Mouse (Mus musculus) cerebellum, postnatal 14 days (tissue): ENCODE results near the gene Lypd6b.

Source experiments
- DNase-seq, 2 experiments: peaks; one replicate each; pipeline ENCODE4 v3.0.0; 2021; ENCODE audit warnings: mixed read lengths in 2 of 2

Lypd6b gene

DNA sequence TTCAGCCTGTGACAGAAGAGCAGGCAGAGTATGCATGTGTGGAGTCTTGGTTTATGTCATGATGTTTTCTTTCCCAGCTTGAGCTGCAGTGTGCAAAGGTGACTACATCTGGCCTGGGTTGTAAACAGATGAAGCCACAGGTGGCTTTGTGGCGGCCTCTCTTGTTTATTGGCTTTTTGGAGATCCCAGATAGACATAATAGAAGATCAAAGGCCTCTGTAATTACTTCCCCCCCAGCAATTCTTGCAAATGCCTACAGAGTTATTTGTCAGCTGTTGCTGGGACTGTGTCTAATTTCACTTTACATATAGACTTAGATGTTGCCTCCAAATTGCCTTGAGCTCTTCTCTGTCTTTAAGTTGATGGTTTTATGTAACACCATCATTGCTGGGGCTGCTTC is 38.1 kb downstream of the Lypd6b start:
- no peak for DNase-seq

DNA sequence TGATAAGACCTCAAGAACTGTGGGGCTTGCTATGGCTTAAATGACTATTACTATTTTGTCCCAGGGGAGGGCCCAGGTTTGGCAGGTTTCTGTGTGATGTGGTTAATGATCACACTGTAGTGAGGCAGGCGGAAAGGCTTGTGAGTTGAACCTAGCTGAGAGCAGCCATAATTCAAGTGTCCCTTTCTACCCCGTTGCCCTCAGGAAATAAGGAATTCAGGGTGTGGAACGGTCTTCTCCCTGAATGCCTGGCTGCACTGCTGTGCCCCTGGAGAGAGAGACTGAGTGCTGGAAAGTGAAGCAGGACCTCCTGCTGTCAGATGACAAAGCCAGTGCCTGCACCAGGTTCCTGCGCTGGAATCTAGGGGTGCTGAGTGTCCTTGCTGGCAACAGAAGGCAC is 40.3 kb downstream of the Lypd6b start:
- DNase-seq: no peak

DNA sequence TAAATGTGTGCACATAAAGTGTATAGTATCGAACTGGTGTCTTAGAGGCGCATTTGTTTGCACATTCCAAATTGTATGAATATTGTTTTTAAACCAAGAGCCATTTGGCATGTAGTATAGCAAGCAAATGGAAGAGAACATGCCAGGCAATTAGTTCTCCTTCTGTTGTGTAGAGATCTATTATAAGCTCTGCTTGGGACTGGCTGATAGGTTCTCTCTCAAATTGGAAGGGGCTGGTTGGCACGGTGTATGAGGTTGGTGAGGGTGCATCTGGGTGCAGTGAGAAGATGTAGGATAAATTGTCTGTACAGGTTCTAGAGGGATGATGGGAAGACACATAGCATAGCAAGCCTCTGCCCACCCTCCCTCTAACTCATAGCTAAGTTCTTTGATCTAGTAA is 42.9 kb downstream of the Lypd6b start:
- DNase-seq: no peak

DNA sequence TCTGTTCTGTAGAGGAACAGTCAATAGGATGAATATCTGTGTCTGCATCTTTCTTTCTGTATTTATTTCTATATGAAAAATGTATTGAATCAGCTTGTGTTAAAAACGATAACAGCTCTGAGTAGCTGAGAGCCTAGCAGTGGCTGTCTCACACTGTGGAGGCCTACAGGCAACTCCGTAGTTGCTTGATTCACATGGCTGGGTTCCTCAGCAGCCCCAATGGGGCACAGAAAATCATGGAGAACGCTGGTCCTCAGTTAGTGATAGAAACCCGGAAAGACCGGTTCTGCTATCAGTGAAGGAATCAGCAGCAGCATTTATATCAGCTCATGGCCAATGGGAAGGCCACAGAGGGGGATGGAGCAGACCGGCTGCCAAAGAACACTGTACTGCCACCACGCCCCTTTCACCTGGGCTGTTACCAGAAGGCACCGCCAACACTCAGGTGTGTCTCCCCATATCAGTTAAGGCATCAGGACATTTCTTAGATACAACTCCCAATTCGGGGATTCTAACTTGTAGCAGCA is 44.9 kb downstream of the Lypd6b start:
- no peak for DNase-seq

DNA sequence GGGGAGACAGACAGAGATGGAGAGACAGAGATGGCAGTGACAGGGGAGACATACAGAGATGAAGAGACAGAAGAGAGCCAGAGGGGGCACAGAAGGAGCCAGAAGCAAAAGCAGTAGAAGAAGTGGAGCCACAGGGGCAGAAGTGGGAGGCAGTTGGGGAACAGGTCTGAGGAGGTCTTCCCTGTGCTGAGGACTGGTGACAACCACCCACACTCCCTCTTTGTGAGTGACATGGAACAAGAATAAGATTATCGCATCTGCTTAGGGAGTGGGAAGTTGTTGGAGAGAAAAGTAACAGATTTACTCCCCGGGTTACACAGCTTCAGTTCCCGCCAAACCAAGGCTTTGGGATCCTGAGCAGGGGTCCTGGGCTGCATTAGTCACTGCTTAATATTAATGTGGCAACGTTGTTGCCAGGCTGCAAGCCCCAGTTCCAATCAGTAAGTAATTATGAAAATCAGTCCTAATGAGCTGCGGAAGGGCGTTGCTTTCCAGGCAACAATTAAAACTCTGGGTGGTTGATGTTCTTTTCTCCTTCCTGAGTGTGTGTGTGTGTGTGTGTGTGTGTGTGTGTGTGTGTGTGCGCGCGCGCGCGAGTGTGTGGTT is 50.1 kb downstream of the Lypd6b start:
- no peak for DNase-seq

DNA sequence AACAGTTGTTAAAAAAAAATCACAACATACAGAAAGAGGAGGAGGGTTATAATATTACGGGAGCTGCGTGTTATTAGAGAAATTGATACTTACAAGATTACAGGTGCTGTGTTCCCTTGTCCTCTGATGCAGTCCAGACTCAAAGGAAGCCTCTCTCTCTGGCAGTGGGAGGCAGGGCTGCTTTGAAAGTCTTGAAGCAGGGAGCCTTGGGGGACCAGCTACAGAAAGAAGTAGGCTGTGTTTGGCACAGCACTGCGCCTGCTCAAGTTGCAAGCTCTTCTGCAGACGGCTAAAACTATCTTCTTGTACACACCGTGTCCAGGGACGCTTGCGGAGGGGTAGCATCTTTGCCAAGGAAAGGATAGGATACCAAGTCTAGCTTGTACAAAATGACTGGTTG is 51.1 kb downstream of the Lypd6b start:
- DNase-seq: no peak

DNA sequence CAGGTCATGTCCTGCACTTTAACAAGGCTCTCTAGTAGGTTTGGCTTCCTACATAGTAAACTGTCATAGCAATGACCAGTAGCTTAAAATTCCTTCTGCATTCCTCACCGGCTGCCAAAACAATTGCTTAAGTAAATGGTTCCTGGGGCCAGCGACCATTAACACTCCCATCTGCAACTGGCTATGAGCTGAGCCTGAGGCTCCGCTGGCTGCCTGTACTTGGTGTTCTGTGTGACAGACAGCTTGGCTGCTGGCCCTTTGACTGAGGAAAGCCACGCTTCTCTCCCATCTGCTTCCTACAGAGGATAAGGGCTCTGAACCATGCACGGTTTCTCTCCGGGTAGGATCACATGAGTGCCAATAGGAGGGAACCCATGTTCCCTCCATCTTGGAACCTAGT is 53.1 kb downstream of the Lypd6b start:
- DNase-seq: peak; percentile 71 to 72

DNA sequence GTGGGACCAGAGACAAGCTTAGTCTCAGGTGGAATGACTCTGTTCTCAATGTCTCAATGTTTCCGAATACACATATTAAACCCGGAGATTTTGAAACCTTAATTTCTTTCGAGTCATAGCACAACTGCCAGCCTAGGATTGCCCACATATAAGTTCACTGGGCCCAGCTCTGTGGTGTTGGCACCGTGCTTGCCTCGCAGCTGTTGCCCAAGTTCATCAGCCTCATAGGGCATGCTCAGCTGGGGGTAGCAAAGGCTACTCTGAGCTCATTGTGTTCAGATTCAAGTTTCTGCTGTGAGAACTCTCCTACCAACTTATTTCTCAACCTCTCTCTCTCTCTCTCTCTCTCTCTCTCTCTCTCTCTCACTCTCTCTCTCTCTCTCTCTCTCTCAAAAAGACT is 53.6 kb downstream of the Lypd6b start:
- DNase-seq: peak; percentile 20 to 22

DNA sequence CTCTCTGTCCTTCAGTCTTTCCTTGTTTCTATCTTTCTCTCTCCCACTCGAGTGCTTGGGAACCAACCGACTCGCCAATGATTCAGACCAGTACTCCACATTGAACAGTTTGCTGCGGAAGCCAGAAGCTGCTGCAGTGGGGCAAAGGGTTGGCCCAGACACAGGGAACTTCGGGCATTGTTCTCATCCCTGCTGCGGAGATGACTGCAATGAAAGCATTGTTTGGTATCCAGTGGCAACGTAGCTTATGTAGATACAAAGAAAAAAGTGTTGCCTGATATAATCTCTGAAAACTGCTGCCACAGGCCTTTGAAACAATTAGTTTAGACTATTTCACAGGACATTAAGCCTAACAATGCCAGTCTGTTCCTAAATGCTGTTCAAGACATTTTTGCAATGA is 57.6 kb downstream of the Lypd6b start:
- DNase-seq: no peak

DNA sequence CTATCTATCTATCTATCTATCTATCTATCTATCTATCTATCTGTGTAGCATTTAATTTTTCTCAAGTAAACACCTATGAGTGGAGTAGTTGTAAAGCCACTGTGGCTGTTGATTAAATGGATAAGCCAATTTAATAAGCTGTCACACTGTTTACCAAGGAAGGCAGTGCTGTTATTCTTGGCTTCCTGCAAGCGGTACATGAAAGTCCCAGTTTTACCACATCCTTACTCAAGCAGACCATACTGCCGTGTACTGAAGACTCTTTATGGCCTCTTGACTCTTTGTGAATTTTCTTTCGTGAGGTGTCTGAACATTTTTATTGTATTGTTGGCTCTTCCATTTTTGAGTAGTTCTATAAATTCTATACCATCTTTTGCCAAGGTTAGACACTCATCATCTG is 58.6 kb downstream of the Lypd6b start:
- no peak for DNase-seq

DNA sequence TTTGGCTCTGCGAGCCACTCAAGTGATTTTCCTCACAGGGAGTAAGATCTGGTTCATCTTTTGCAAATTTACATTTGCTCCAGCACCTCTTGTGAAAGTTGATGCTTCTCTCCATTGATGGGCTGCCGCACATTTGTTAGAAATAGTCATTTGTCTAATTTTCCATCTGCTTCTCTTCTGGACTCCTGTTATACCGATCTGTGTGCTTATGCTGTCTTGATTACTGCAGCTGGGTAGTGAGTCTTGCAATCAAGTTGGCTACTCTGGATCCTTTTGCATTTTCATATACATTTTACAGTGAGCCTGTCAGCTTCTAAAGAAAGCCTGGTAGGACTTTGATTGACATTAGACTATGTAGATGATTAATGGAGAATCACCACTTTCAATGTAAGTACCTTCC is 59.4 kb downstream of the Lypd6b start:
- no peak for DNase-seq

DNA sequence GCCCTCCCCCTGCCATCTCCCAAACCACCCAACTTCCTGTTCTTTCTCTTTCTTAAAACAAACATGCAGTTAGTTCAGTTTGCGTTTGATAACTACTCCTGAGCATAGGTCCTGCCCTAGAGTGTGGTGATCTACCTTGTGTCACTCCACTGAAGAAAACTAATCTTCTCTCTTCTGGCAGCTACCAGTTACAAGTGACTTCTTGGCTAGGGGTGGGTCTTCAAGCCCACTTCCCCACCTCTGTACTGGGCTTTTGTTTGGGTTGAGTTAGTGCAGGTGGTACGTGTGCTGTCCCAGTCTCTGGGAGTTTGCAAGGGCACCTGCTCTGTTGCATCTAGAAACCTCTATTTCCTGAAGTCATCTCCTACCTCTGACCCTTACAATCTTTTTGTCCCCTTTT is 60.3 kb downstream of the Lypd6b start:
- DNase-seq: no peak

DNA sequence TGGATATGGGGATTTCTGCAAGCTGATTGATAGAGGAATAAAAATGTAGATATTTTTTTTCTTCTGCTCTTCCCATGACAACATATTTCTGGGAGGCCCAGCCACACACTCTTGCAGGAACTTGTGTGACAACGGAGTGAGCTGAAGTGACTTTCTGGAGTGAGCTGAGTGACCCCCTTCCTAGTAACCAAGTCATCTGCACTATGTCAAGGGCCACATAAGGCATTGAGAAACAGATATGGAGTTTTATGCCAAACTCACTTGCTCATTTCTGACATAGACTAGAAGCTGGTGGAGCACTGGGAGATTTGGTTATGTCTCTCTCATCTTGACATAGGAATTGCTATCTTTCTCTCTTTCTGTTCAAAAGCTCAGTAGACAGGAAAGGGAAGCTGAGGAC is 62.3 kb downstream of the Lypd6b start:
- no peak for DNase-seq

DNA sequence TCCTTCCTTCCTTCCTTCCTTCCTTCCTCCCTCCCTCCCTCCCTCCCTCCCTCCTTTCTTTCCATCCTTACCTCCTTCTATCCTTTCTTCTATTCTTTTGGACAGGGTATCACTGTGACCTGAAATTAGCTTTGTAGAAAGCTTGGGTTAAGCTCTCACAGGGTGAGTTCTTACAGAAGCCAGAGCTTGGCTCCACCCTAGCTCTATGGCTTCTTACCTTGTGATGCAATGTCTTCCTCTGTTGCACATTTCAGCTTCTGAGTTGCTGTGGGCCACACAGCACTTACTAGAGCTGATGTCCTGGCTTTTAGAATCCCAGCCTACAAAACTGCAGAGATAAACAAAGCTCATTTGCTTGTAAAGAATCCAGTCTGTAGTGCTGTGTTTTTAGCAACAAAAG is 64.5 kb downstream of the Lypd6b start:
- DNase-seq: no peak

DNA sequence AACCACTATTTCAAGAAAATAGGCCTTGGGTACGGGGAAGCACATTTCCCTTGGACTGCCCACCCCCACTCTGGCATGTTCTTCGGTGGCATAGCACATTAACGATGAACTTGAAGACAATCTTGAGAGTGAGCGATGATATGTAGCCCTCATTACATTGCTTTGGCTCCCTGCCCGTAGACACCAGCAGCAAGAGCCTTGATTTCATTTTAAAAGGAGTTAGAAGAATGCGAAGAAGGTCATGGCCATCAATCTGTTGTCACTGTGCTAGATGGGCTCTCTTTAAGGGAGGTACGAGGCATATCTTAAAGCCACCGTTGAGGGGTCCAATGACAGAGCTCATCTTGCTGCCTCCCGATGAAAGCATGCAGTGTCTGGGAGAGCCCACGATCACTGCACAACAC is 68.7 kb downstream of the Lypd6b start:
- DNase-seq: peak in 1 of 2 experiments; percentile 9

DNA sequence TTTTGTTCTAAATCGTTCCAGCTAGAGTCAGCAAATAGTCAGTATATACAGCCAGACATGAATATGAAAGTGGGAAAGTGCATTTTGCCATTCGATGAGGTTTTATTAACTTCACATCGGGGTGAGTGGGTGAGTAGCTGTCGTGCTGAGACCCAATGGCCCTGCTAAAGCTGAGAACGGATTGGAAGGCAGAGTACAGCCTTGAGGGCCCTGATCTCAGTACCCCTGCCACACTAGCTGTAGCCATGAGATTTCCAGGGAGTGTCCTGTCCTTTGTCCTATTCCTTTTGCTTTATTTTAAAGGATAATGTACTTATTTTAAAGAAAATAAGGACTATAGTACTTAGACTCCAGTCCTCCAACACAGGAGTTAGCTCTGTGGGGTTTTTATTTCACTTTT is 69.1 kb downstream of the Lypd6b start:
- DNase-seq: no peak

DNA sequence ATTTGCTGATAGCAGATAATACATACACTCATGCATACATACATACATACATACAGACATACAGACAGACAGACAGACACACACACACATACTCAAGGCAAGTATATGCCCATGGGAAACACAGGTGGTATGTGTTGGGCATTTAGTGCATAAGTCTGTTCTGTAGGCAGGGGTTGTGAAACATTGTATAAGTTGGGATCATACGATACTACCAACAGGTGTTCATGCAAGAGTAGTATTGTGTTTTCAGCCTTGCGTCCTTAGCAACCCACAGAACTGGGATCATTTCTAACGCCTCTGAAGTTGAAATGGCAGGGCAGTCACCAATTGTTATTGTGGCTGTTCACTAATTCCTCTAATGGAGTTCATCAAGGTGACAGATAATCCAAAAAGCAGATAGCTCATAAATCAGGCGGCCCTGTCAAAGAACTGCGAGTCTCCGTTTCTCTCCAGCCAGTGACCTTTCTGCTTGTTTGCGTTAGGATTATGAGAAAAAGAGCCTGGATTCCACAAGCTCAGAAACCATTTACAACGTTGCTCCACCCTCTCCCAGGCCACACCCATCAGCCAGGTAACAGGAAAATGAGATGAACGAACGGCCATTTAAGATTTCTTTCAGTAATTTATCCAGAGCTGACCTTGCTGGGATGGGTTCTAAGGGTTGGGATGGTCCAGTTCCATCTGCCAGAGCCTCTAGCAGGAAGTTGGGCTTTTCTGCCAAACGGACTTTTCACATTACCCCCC is 72.9 kb downstream of the Lypd6b start:
- no peak for DNase-seq

DNA sequence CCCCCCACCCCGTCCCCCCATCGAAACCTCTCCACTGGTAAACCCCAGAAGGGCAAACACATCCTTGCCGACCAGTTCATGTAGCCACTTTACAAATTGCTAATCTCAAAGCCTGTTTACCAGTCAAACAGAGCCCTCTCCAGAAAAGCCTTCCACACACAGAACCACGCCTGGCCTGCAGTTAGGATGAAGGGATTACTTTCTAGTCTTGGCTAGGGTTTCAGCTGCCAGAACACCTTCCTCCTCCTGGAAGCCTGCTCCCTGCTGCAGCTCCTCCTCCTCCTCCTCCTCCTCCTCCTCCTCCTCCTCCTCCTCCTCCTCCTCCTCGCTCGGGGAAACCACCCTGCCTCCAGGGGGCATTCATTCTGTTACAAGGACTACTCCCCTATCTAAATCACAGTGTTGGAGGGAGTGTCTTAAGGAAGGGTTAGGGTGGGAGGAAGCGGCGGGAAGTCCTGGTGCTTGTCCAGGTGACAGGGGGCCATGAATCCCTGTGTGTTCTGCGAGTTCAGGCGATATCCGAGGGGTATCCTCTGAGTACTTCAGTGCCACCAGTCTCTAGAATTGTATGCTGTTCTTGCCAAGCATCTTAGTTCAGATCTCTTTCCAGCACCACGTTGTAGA is 73.6 kb downstream of the Lypd6b start:
- no peak for DNase-seq

DNA sequence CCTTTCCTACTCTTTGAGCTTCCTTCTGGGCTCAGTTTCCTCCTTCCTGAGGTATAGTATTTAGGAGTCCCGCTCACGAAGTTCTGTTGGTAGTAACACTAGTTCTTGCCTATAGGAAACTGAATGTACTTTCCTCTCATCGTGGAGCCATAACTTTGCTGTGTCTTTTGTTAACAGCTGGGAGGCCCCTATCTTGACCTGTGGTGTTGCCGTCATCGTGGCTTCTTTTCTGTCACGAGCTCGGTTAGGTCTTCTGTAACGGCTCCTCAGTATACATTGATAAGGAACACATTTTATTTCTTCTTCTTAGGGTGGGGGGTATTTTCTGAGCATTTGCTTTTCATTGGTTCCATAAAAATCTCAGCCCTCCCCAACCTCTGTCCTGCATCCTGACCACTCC is 74.2 kb downstream of the Lypd6b start:
- no peak for DNase-seq

DNA sequence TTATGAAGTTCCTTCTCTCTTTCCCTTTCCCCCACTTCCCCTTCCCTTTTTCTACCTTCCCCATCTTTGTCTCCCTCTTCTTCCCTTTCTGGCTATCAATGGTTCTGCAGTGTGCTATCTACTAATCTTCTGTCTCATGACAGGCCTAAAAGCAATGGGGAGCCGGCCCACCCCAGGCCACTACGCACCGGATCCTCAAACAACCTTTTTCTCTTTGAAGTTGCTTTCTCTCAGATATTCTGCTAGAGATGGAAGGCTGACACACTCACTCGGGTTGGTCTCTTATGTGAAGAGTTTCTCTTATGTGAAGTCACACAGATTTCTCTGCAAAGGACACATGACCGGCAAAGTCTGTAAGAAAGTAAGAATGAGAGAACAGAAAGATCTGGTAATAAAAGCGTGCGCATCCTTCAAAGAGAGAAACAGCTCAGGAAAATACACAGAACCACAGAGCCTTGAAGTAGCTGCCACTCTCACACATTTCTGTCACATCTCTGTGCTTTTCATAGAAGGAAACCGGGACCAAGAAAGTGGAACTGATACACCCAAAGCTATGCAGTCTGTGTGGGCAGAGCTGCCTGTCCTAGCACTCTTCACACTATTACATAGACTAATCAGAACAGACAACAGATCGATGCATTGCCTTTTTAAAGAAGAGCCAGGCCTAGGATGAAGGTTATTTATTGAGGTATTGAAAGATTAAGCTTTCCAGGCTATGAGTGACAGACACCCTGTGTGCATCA is 80.8 kb downstream of the Lypd6b start:
- DNase-seq: no peak

DNA sequence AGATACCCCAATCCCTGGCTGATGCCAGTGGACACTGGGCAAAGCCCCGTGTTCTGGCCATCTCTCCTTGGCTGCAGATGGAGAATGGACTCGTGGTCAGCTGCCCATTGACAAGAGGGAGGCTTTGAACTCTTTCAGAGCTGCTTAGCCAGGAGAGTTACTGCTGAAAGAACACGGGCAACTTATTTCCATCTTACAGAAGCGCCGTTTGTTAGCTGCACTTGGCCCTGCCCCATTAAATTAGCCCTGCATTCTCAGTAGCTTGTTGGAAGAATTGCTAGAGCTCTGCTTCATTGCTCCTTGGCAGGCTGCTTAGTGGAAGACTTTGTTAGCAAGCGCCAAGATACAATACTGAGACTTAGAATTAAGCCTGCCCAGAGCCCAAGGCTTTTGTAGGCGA is 81.6 kb downstream of the Lypd6b start:
- DNase-seq: peak; percentile 9 to 25

DNA sequence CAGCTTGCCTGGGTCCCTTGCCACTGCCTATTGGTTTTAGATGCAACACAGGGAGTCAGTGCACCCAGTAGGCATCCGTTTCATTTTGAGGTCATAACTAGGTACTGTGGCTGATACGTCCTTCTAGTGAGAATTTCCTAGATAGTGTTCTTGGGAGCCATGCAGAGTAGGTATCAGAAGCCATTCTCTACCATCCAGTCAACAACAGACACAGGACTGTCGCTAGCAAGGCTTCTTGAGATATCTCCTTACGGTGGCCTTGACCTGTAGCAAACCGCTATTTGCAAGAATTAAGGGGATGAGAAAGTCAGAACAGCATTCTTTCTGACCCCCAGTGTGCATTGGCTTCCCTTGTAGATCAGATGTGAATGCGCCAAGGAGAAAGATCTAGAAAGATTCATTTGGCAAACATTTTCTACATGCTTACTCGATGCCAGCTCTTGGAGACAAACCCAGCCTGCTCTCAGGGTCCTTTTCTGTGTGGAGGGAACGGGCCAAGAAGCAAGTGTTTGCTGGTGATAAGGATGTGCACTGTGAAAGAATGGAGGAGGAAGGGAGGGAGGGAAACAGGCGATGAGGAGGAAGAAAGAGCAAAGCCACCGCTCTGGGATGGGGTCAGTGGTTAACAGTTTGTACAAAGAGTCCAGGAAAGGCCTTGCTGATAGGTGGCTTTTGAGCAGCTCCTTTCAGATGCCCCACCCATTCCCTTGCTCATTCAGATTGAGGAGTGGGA is 82.5 kb downstream of the Lypd6b start:
- peak in 1 of 2 experiments; percentile 9 for DNase-seq

DNA sequence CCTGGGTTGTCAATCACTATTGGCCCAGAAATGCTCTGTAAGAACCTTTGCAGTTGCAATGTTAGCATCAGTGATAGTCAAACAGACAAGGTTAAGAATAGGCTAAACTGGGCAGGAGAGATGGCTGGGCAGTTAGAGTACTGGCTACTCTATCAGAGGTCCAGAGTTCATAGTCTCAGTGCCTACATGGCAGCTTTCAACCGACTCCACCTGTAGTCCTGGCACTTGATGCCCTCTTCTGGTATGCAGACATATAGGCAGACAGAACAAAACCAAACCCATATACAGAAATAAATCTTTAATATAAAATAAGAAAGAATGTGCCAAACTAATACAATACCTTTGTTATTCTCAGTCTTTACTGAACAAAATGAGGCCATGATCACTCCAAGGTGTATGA is 83.5 kb downstream of the Lypd6b start:
- no peak for DNase-seq
